Mouse (Mus musculus) intestine, postnatal 0 days (tissue): ENCODE measurements at regions not wholly inside any gene's neighbourhood (a gene's known extent, or its start where the extent isn't known, plus 50 kb on each side); places are given as distances from the start of the nearest gene placed in this dataset.

Experiments
- ATAC-seq: fragments of 200-750 bp; cut with Nextera tagmentation; 2 replicates; pipeline ENCODE4 v1.8.0; 2017; ENCODE audit warnings: mild to moderate bottlenecking, moderate TSS enrichment, moderate library complexity
- H3K27ac ChIP-seq: fragments of 300-500 bp; sonication (generic); 2 replicates; pipeline ENCODE4 v1.5.1; 2014; ENCODE audit warnings: mild to moderate bottlenecking, low read depth, low read length, moderate library complexity
- H3K27me3 ChIP-seq: fragments of 300-500 bp; sonication (generic); replicated peaks from 2 replicates; pipeline ENCODE4 v1.6.1; 2014; ENCODE audit warnings: low read length, mixed read lengths; ENCODE audit not compliant: control insufficient read depth, insufficient read depth
- H3K36me3 ChIP-seq: fragments of 300-500 bp; sonication (generic); 2 replicates; pipeline ENCODE4 v1.6.1; 2014; ENCODE audit warnings: mild to moderate bottlenecking, moderate library complexity; ENCODE audit not compliant: control insufficient read depth, insufficient read depth
- H3K4me1 ChIP-seq: fragments of 300-500 bp; sonication (generic); replicated peaks from 2 replicates; pipeline ENCODE4 v1.6.1; 2014; ENCODE audit warnings: antibody characterized with exemption, low read length, mixed read lengths; ENCODE audit not compliant: control insufficient read depth, insufficient read depth
- H3K4me2 ChIP-seq: fragments of 300-500 bp; sonication (generic); replicated peaks from 2 replicates; pipeline ENCODE4 v1.6.1; 2014; ENCODE audit warnings: low read depth, mild to moderate bottlenecking, moderate library complexity
- H3K4me3 ChIP-seq: fragments of 300-500 bp; sonication (generic); 2 replicates; pipeline ENCODE4 v1.5.1; 2014; ENCODE audit warnings: low read depth, low read length
- H3K9ac ChIP-seq: fragments of 300-500 bp; sonication (generic); 2 replicates; pipeline ENCODE4 v1.6.1; 2014; ENCODE audit warnings: mild to moderate bottlenecking, low read depth, low read length
- H3K9me3 ChIP-seq: fragments of 300-500 bp; sonication (generic); 2 replicates; pipeline ENCODE4 v1.6.1; 2016; ENCODE audit warnings: mixed run types; ENCODE audit not compliant: control insufficient read depth
- CTCF ChIP-seq: sonication (generic); IDR thresholded peaks from 2 replicates; pipeline ENCODE4 v1.5.1; 2016; ENCODE audit warnings: low read depth, mild to moderate bottlenecking, control low read depth, antibody characterized with exemption, moderate library complexity
- WGBS: fragments of 180-500 bp; shearing (Covaris S2); extraction: QIAGEN DNeasy Blood & Tissue Kit; methylation state at CpG from one replicate; pipeline ENCODE4 v1.1.7; 2014; 5-methylcytosine and 5-hydroxymethylcytosine counted together

- Histone ChIP-seq H3K4me3 (no peak overlapping the region), H3K4me1 (no peaks in the 10 kb centered on the region), H3K4me2 (no peak overlapping the region), H3K36me3 (no peaks in the 10 kb centered on the region), H3K27me3 (no peaks in the 10 kb centered on the region), H3K27ac (no peak overlapping the region), H3K9me3 (no peaks in the 10 kb centered on the region), H3K9ac (no peak overlapping the region)
- WGBS = 74% methylated on average over 8 of the region's 8 CpGs
- no peak for TF ChIP-seq CTCF
- ATAC-seq = no peak
Observed at GRCm38 (mm10) chr15:69274225-69274766, 2773.6 kb upstream of the Lrrc6 start.

GRCm38 (mm10) chr15:69273518-69273917 lies 2772.8 kb upstream of the Lrrc6 start:
- no peaks in the 10 kb centered on the region for H3K9me3 ChIP-seq
- no peak overlapping the region for H3K4me3 ChIP-seq
- no peak overlapping the region for H3K4me2 ChIP-seq
- TF ChIP-seq CTCF = no peak
- no peak overlapping the region for H3K27ac ChIP-seq
- H3K36me3 ChIP-seq = no peaks in the 10 kb centered on the region
- no peaks in the 10 kb centered on the region for H3K27me3 ChIP-seq
- no peak overlapping the region for H3K9ac ChIP-seq
- ATAC-seq = no peak
- H3K4me1 ChIP-seq = no peaks in the 10 kb centered on the region
- WGBS = 77% methylated on average over 1 of the region's 1 CpGs

GRCm38 (mm10) chr15:69261940-69262339 lies 2761.2 kb upstream of the Lrrc6 start:
- Histone ChIP-seq H3K27me3 (no peaks in the 10 kb centered on the region), H3K9me3 (no peaks in the 10 kb centered on the region), H3K9ac (no peak overlapping the region), H3K4me3 (no peak overlapping the region), H3K36me3 (no peaks in the 10 kb centered on the region), H3K4me2 (no peak overlapping the region), H3K27ac (no peak overlapping the region), H3K4me1 (no peaks in the 10 kb centered on the region)
- TF ChIP-seq CTCF = no peak
- no peak for ATAC-seq
- WGBS = 78% methylated on average over 1 of the region's 1 CpGs

GRCm38 (mm10) chr15:69257161-69257778 lies 2756.6 kb upstream of the Lrrc6 start:
- TF ChIP-seq CTCF = no peak
- no peak overlapping the region for H3K27ac ChIP-seq
- H3K27me3 ChIP-seq = no peaks in the 10 kb centered on the region
- no peak for ATAC-seq
- H3K9ac ChIP-seq = no peak overlapping the region
- WGBS = 61% methylated on average over 3 of the region's 3 CpGs
- no peaks in the 10 kb centered on the region for H3K4me1 ChIP-seq
- no peaks in the 10 kb centered on the region for H3K9me3 ChIP-seq
- H3K36me3 ChIP-seq = no peaks in the 10 kb centered on the region
- H3K4me2 ChIP-seq = no peak overlapping the region
- no peak overlapping the region for H3K4me3 ChIP-seq

GRCm38 (mm10) chr15:69253698-69254097 lies 2753.0 kb upstream of the Lrrc6 start:
- Histone ChIP-seq H3K4me2 (no peak overlapping the region), H3K4me3 (no peak overlapping the region), H3K9me3 (no peaks in the 10 kb centered on the region), H3K27me3 (no peaks in the 10 kb centered on the region), H3K27ac (no peak overlapping the region), H3K4me1 (no peaks in the 10 kb centered on the region), H3K36me3 (no peaks in the 10 kb centered on the region), H3K9ac (no peak overlapping the region)
- TF ChIP-seq CTCF = no peak
- ATAC-seq = no peak
- WGBS = 91% methylated on average over 2 of the region's 2 CpGs

- Histone ChIP-seq H3K4me3 (no peak overlapping the region), H3K9ac (no peak overlapping the region), H3K9me3 (no peaks in the 10 kb centered on the region), H3K4me2 (no peak overlapping the region), H3K4me1 (no peaks in the 10 kb centered on the region), H3K36me3 (no peaks in the 10 kb centered on the region), H3K27ac (no peak overlapping the region), H3K27me3 (no peaks in the 10 kb centered on the region)
- ATAC-seq = no peak
- TF ChIP-seq CTCF = no peak
- 68% methylated on average over 3 of the region's 3 CpGs for WGBS
Observed at GRCm38 (mm10) chr15:69252095-69252494, 2751.4 kb upstream of the Lrrc6 start.
